Mouse (Mus musculus): Measurements from ENCODE around the gene Repin1.

DNA sequence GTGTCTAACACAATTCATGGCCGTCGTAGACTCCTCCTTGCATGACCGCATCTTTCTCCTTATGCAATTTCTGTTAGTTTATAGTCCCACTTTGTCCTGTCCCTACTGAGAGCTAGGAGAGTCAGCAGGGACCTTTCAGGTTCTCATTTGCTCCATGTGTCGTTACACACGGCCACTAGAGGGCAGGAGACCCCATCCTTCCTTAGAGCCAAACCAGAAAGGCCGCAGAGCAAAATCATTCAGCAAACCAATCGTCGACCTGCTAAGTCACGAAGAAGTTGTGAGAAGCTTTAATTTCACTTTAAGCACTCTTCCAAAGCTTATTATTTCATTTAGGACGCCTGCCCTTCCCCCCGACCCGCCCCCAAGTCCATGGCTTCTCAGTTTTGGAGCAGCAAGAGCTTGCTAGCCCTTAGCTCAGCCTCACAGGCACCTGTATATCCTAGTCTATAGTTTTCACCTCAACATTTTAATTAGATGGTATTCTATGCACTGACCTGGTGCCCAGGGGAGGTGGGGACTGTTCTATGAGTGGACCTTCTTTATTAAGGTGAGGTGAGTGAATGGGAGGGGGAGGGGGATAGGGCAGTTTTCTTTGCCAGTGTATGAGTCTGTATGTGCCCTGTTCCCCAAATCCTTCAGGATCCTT lies 52.1 kb downstream of the Repin1 start:
- TF ChIP-seq CTCF (IDR thresholded peaks at IDR 0.05; ENCODE audit: control insufficient read depth, insufficient read depth, insufficient read length) (peak; percentile 24), USF1 (IDR thresholded peaks at IDR 0.05; ENCODE audit: low read depth) (no peak), MYOD1 (IDR thresholded peaks at IDR 0.05; ENCODE audit: control insufficient read depth, insufficient read length, low read depth) (no peak), FOSL1 (IDR thresholded peaks at IDR 0.05; ENCODE audit: insufficient read depth, low read length, poor library complexity, severe bottlenecking) (no peak), MAX (IDR thresholded peaks at IDR 0.05) (no peak)

All from C2C12 (cell line).